Mouse (Mus musculus): ENCODE data around the gene Mettl7a2. TPM values are rescaled to one million over a fixed set of nuclear protein-coding genes. Genes with fewer than 3 reads are reported as not detected.

The Mettl7a2 gene
- polyA plus RNA-seq, 1 experiment from 2014 or later: not detected

DNA sequence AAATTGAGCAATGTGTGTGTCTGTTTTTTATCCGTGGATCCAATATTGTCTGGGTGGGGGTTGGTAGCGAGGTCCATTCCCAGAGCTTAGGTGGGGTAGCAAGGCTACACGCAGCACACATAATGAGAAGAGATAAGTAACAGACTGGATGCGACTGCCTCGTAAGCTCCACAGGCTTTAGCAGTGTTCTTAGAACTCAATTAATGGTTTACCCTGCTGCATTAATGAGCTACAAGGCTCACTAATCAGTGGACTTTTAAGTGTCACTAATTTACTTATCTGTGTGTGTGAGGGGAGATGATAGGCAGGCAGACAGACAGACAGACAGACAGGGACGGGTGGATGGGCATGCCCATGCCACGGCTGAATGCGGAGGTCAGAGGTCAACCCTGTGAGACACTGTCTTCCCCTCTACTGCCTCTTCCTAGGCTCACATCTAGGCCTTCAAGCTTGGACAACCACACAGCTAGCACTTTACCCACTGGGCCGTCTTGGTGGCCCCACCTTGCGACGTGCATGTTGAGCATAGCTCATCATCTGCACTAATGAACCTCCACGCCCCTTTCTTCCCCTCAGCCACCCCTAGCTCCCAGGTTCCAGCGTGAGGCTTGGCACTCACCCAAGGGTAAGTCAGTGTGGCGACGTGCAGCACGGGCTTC is 47.7 kb downstream of the Mettl7a2 start:
- no peaks in the 10 kb centered on the region for H3K27me3 ChIP-seq (ENCODE audit: control insufficient read depth, insufficient read depth, low read length)
- WGBS: 89% methylated on average over 16 of the region's 16 CpGs
- H3K4me2 ChIP-seq (ENCODE audit: low read depth, low read length, severe bottlenecking): no peak overlapping the region

DNA sequence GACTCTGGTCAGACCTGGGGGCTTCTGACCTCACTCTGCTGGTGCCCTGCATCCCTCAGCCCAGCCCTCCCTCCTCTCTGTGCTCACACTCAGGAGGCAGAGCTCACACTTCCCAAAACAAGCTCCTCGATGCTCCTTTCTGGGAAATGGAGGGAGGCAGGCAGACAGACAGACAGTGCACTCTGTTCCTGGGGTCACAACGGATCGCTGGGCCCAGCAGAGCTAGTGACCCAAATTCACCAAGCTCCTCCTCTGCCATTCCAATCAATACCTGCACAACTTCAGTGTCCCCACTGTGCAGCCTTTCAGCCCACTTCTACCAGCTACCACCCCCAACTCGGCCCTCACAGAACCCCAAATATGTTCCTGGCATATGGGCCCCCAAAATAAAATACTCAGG is 48.8 kb downstream of the Mettl7a2 start:
- no peak overlapping the region for H3K4me3 ChIP-seq (ENCODE audit: low read depth, low read length)
- no peak overlapping the region for H3K9ac ChIP-seq (ENCODE audit: low read length)
- ATAC-seq (replicated peaks; ENCODE audit: low FRiP score) (no peak), DNase-seq (ENCODE audit: low spot score) (no peak)
- no peaks in the 10 kb centered on the region for H3K27me3 ChIP-seq (ENCODE audit: control insufficient read depth, insufficient read depth, low read length)
- no peak overlapping the region for H3K4me2 ChIP-seq (ENCODE audit: low read depth, low read length, severe bottlenecking)
- H3K27ac ChIP-seq (ENCODE audit: low read depth, low read length): no peak overlapping the region
- no peaks in the 10 kb centered on the region for H3K9me3 ChIP-seq (ENCODE audit: control insufficient read depth, low read length)
- no peaks in the 10 kb centered on the region for H3K4me1 ChIP-seq (replicated peaks; ENCODE audit: control insufficient read depth, insufficient read depth, low read length)
- 89% methylated on average over 4 of the region's 4 CpGs for WGBS
- H3K36me3 ChIP-seq (ENCODE audit: control insufficient read depth, insufficient read depth, low read length): peaks cover 23% of the 10 kb centered on the region; the same call in 1 of the 2 replicates

More for the DNA sequence above, 47.7 kb downstream of the Mettl7a2 start:
- DNase-seq (ENCODE audit: low spot score) (no peak), ATAC-seq (replicated peaks; ENCODE audit: low FRiP score) (no peak)
- no peak overlapping the region for H3K9ac ChIP-seq (ENCODE audit: low read length)
- H3K4me1 ChIP-seq (replicated peaks; ENCODE audit: control insufficient read depth, insufficient read depth, low read length): no peaks in the 10 kb centered on the region
- H3K4me3 ChIP-seq (ENCODE audit: low read depth, low read length): no peak overlapping the region
- no peak overlapping the region for H3K27ac ChIP-seq (ENCODE audit: low read depth, low read length)
- H3K9me3 ChIP-seq (ENCODE audit: control insufficient read depth, low read length): no peaks in the 10 kb centered on the region
- H3K36me3 ChIP-seq (ENCODE audit: control insufficient read depth, insufficient read depth, low read length): peaks cover 23% of the 10 kb centered on the region; the same call in 1 of the 2 replicates

DNA sequence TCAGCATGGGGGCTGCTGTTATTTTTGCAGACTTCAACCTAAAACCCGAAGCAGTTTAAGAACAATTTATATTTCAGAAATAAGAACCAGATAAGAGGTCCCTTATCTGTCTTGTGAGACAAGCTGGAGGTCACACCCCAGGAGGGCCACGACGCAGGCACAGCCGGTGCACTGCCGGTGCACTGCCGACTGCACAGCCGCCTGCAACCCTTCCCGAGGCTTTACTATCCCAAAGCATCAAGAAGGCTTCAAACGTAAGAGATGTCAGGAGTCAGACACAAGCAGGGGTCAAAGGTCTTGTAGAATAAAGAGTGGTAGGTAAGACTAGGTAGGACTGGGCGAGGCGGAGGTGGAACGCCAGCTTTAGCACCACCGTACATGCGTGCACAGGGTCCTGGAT is 49.3 kb downstream of the Mettl7a2 start:
- Histone ChIP-seq H3K9ac (ENCODE audit: low read length) (no peak overlapping the region), H3K27me3 (ENCODE audit: control insufficient read depth, insufficient read depth, low read length) (no peaks in the 10 kb centered on the region), H3K4me3 (ENCODE audit: low read depth, low read length) (no peak overlapping the region), H3K27ac (ENCODE audit: low read depth, low read length) (no peak overlapping the region), H3K4me1 (replicated peaks; ENCODE audit: control insufficient read depth, insufficient read depth, low read length) (no peaks in the 10 kb centered on the region), H3K36me3 (ENCODE audit: control insufficient read depth, insufficient read depth, low read length) (peaks cover 23% of the 10 kb centered on the region; the same call in 1 of the 2 replicates), H3K4me2 (ENCODE audit: low read depth, low read length, severe bottlenecking) (no peak overlapping the region), H3K9me3 (ENCODE audit: control insufficient read depth, low read length) (no peaks in the 10 kb centered on the region)
- WGBS: 93% methylated on average over 14 of the region's 14 CpGs
- ATAC-seq (replicated peaks; ENCODE audit: low FRiP score) (no peak), DNase-seq (ENCODE audit: low spot score) (no peak)

DNA sequence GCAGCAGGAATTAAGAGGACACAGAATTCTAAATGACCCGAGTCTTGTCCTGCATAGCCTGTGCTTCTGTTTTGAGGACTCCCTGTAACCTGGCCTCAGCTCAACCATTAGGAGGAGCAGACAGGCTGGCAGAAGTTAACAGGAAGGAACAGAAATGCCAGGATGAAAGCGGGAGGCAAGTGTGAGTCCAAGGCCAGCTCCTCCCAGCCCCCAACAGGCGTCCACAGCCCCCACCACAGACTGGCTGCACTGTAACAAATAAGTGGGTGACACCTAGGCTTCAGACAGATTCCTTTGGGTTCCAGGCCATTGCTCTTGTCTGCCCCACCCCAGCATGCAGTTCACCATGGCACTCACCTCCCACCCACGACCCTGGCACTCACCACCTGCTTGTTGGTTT is 49.8 kb downstream of the Mettl7a2 start:
- Histone ChIP-seq H3K4me3 (ENCODE audit: low read depth, low read length) (no peak overlapping the region), H3K36me3 (ENCODE audit: control insufficient read depth, insufficient read depth, low read length) (peaks cover 20% of the 10 kb centered on the region; the same call in 1 of the 2 replicates), H3K9me3 (ENCODE audit: control insufficient read depth, low read length) (no peaks in the 10 kb centered on the region), H3K9ac (ENCODE audit: low read length) (no peak overlapping the region), H3K27me3 (ENCODE audit: control insufficient read depth, insufficient read depth, low read length) (no peaks in the 10 kb centered on the region), H3K4me1 (replicated peaks; ENCODE audit: control insufficient read depth, insufficient read depth, low read length) (no peaks in the 10 kb centered on the region), H3K4me2 (ENCODE audit: low read depth, low read length, severe bottlenecking) (no peak overlapping the region), H3K27ac (ENCODE audit: low read depth, low read length) (no peak overlapping the region)
- 82% methylated on average over 4 of the region's 4 CpGs for WGBS
- ATAC-seq (replicated peaks; ENCODE audit: low FRiP score): no peak
- no peak for DNase-seq (ENCODE audit: low spot score)

DNA sequence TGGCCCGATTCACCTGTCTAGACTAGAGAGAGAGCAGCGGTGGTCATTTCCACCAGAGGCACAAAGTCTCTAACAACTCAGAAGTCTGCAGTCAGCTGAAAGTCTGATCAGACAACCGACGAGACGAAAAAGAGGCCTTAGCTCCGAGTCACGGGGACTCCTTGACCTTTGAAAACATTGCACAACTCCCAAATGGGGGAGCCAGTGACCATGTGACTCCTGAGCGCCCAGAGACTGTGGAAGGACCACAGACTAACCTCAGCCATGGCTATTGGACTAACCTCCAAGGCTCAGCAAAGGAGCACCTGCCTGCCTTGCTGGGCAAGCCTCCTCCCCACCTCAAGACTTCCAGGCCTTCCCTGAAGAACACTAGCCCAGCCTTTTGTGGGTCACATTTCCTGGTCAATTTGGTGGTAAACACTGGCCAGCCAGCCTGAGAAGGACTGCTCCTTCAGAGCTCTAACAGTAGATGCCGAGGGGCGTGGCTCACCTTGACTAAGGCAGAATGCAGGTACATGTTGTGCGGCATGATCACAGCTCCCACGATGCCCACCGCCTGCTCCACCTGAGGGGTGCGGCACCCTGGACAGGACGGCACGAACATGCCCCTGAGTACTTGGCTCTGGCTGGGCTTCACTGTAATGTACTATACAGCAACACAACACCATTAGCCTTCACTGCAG is 50.5 kb downstream of the Mettl7a2 start:
- DNase-seq (ENCODE audit: low spot score): no peak

DNA sequence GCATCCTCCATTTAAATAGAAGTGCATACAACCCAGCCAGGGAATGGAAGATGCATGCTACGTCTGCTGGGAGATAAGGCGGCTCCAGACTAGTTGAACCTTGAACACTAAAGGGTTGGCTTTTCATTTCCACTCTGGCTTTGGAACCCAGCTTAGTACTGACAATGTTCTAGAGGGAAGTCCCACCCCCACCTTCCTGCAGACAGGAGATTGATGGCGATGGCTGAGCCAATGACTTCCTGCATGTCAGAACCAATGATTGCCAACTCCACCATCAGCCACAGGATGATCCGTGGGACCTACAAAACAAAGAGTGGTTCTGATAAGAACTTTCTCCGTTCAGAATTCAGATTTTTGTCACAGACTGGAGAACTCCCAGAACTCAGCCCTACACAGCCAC is 53.1 kb downstream of the Mettl7a2 start:
- 88% methylated on average over 5 of the region's 5 CpGs for WGBS
- H3K27me3 ChIP-seq (ENCODE audit: control insufficient read depth, insufficient read depth, low read length): no peaks in the 10 kb centered on the region
- H3K4me2 ChIP-seq (ENCODE audit: low read depth, low read length, severe bottlenecking): no peak overlapping the region
- no peak for ATAC-seq (replicated peaks; ENCODE audit: low FRiP score)
- DNase-seq (ENCODE audit: low spot score): no peak
- H3K36me3 ChIP-seq (ENCODE audit: control insufficient read depth, insufficient read depth, low read length): peaks cover 2% of the 10 kb centered on the region; the same call in 1 of the 2 replicates
- H3K27ac ChIP-seq (ENCODE audit: low read depth, low read length): no peak overlapping the region
- H3K9me3 ChIP-seq (ENCODE audit: control insufficient read depth, low read length): no peaks in the 10 kb centered on the region
- H3K4me1 ChIP-seq (replicated peaks; ENCODE audit: control insufficient read depth, insufficient read depth, low read length): no peaks in the 10 kb centered on the region
- no peak overlapping the region for H3K9ac ChIP-seq (ENCODE audit: low read length)
- no peak overlapping the region for H3K4me3 ChIP-seq (ENCODE audit: low read depth, low read length)

More for the DNA sequence above, 50.5 kb downstream of the Mettl7a2 start:
- no peak overlapping the region for H3K27ac ChIP-seq (ENCODE audit: low read depth, low read length)
- H3K4me1 ChIP-seq (replicated peaks; ENCODE audit: control insufficient read depth, insufficient read depth, low read length): no peaks in the 10 kb centered on the region
- H3K9me3 ChIP-seq (ENCODE audit: control insufficient read depth, low read length): no peaks in the 10 kb centered on the region
- H3K4me2 ChIP-seq (ENCODE audit: low read depth, low read length, severe bottlenecking): no peak overlapping the region
- H3K27me3 ChIP-seq (ENCODE audit: control insufficient read depth, insufficient read depth, low read length): no peaks in the 10 kb centered on the region
- H3K36me3 ChIP-seq (ENCODE audit: control insufficient read depth, insufficient read depth, low read length): peaks cover 18% of the 10 kb centered on the region; the same call in 1 of the 2 replicates
- 91% methylated on average over 16 of the region's 16 CpGs for WGBS
- ATAC-seq (replicated peaks; ENCODE audit: low FRiP score): no peak
- no peak overlapping the region for H3K9ac ChIP-seq (ENCODE audit: low read length)
- no peak overlapping the region for H3K4me3 ChIP-seq (ENCODE audit: low read depth, low read length)

DNA sequence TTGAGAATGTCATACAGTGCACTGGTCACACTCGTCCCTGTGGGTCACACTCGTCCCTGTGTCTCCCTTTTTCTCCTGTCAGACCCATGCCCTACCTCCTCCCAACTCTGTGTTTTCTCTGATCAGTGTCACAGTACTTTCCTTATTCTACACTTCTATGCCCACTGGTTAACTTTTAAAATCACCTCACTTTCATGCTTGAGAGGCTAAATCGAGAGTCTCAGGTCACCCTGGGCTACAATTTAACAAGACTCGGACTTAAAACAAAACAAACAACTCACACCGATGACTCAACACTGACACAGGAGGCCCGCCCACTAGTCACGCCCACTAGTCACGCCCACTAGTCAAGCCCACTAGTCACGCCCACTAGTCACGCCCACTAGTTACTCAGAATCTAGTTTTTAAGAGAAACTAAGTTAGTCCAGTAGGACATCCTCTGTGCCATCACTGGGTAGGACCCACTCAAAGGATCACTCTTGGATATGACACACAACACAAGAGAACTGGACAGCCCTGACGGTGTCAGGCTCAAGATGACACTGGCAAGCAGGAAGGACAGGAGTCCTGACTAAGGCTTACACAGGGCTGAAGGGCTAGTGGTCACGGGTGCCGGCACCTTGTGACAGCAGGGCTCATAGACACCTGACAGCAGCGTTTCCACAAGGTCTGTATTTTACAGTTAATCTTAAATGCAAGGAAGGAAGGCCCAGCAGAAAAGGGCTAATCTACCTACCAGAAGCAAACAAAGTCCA is 58.1 kb downstream of the Mettl7a2 start:
- WGBS: 68% methylated on average over 14 of the region's 14 CpGs

More for the DNA sequence above, 58.1 kb downstream of the Mettl7a2 start:
- Histone ChIP-seq H3K36me3 (ENCODE audit: control insufficient read depth, insufficient read depth, low read length) (no peaks in the 10 kb centered on the region; the same call in 1 of the 2 replicates), H3K9me3 (ENCODE audit: control insufficient read depth, low read length) (no peaks in the 10 kb centered on the region), H3K4me2 (ENCODE audit: low read depth, low read length, severe bottlenecking) (no peak overlapping the region), H3K4me1 (replicated peaks; ENCODE audit: control insufficient read depth, insufficient read depth, low read length) (no peaks in the 10 kb centered on the region), H3K27me3 (ENCODE audit: control insufficient read depth, insufficient read depth, low read length) (no peaks in the 10 kb centered on the region), H3K9ac (ENCODE audit: low read length) (no peak overlapping the region), H3K27ac (ENCODE audit: low read depth, low read length) (no peak overlapping the region), H3K4me3 (ENCODE audit: low read depth, low read length) (no peak overlapping the region)
- DNase-seq (ENCODE audit: low spot score) (no peak), ATAC-seq (replicated peaks; ENCODE audit: low FRiP score) (no peak)

Measured in forebrain, embryonic 11.5 days (tissue).